Mouse (Mus musculus): ENCODE data around the gene Olfr516. TPM values are rescaled to one million over a fixed set of nuclear protein-coding genes. Genes with fewer than 3 reads are reported as not detected.

Gene Olfr516
- polyA plus RNA-seq (2014; fragmentation: Illumina TruSeq; extraction: RNeasy Lipid Tissue Mini Kit (QIAGEN cat#74804); ENCODE audit: insufficient read depth, low read depth, low replicate concordance): not detected

GRCm38 (mm10) chr7:108850429-108850828 lies at the start of gene Olfr516:
Olfr516 (minus strand) TSS chr7:108850529.

GRCm38 (mm10) chr7:108894320-108894719 lies 44.0 kb upstream of the Olfr516 start, which contains the start of gene Olfr519:
Olfr519 (minus strand) TSS chr7:108894420.

GRCm38 (mm10) chr7:108884906-108885305 lies 34.6 kb upstream of the Olfr516 start, which contains the start of gene Olfr518:
Olfr518 (minus strand) TSS chr7:108885006.

GRCm38 (mm10) chr7:108872279-108872678 lies 21.9 kb upstream of the Olfr516 start, which contains the start of gene Olfr517:
Olfr517 (minus strand) TSS chr7:108872379.

GRCm38 (mm10) chr7:108825897-108826296 lies 24.4 kb downstream of the Olfr516 start, which contains the start of gene Olfr514:
Olfr514 (minus strand) TSS chr7:108825997.

Other genes starting within 250 kb of the Olfr516 start
- gene Olfr506, start 239.7 kb downstream of the Olfr516 start, polyA plus RNA-seq (2014; fragmentation: Illumina TruSeq; extraction: RNeasy Lipid Tissue Mini Kit (QIAGEN cat#74804); ENCODE audit: insufficient read depth, low read depth, low replicate concordance): not detected
- gene Olfr507, start 228.7 kb downstream of the Olfr516 start, polyA plus RNA-seq (2014; fragmentation: Illumina TruSeq; extraction: RNeasy Lipid Tissue Mini Kit (QIAGEN cat#74804); ENCODE audit: insufficient read depth, low read depth, low replicate concordance): not detected
- not detected for gene Olfr508, start 220.5 kb downstream of the Olfr516 start, polyA plus RNA-seq (2014; fragmentation: Illumina TruSeq; extraction: RNeasy Lipid Tissue Mini Kit (QIAGEN cat#74804); ENCODE audit: insufficient read depth, low read depth, low replicate concordance)
- not detected for gene Olfr509, start 198.6 kb downstream of the Olfr516 start, polyA plus RNA-seq (2014; fragmentation: Illumina TruSeq; extraction: RNeasy Lipid Tissue Mini Kit (QIAGEN cat#74804); ENCODE audit: insufficient read depth, low read depth, low replicate concordance)
- gene Olfr510, start 184.1 kb downstream of the Olfr516 start, polyA plus RNA-seq (2014; fragmentation: Illumina TruSeq; extraction: RNeasy Lipid Tissue Mini Kit (QIAGEN cat#74804); ENCODE audit: insufficient read depth, low read depth, low replicate concordance): not detected
- not detected for gene Olfr512, start 137.2 kb downstream of the Olfr516 start, polyA plus RNA-seq (2014; fragmentation: Illumina TruSeq; extraction: RNeasy Lipid Tissue Mini Kit (QIAGEN cat#74804); ENCODE audit: insufficient read depth, low read depth, low replicate concordance)
- gene Olfr513, start 99.6 kb downstream of the Olfr516 start, polyA plus RNA-seq (2014; fragmentation: Illumina TruSeq; extraction: RNeasy Lipid Tissue Mini Kit (QIAGEN cat#74804); ENCODE audit: insufficient read depth, low read depth, low replicate concordance): not detected
- not detected for gene Olfr514, start 24.5 kb downstream of the Olfr516 start, polyA plus RNA-seq (2014; fragmentation: Illumina TruSeq; extraction: RNeasy Lipid Tissue Mini Kit (QIAGEN cat#74804); ENCODE audit: insufficient read depth, low read depth, low replicate concordance)
- gene Olfr517, start 21.9 kb upstream of the Olfr516 start, polyA plus RNA-seq (2014; fragmentation: Illumina TruSeq; extraction: RNeasy Lipid Tissue Mini Kit (QIAGEN cat#74804); ENCODE audit: insufficient read depth, low read depth, low replicate concordance): not detected
- gene Olfr518, start 34.5 kb upstream of the Olfr516 start, polyA plus RNA-seq (2014; fragmentation: Illumina TruSeq; extraction: RNeasy Lipid Tissue Mini Kit (QIAGEN cat#74804); ENCODE audit: insufficient read depth, low read depth, low replicate concordance): not detected
- gene Olfr519, start 43.9 kb upstream of the Olfr516 start, polyA plus RNA-seq (2014; fragmentation: Illumina TruSeq; extraction: RNeasy Lipid Tissue Mini Kit (QIAGEN cat#74804); ENCODE audit: insufficient read depth, low read depth, low replicate concordance): not detected
- 0.45 TPM for gene Nlrp10, start 79.6 kb upstream of the Olfr516 start, polyA plus RNA-seq (2014; fragmentation: Illumina TruSeq; extraction: RNeasy Lipid Tissue Mini Kit (QIAGEN cat#74804); ENCODE audit: insufficient read depth, low read depth, low replicate concordance)
- 107 TPM for gene Eif3f, start 83.9 kb upstream of the Olfr516 start, polyA plus RNA-seq (2014; fragmentation: Illumina TruSeq; extraction: RNeasy Lipid Tissue Mini Kit (QIAGEN cat#74804); ENCODE audit: insufficient read depth, low read depth, low replicate concordance)
- gene Tub, start 99.8 kb upstream of the Olfr516 start, polyA plus RNA-seq (2014; fragmentation: Illumina TruSeq; extraction: RNeasy Lipid Tissue Mini Kit (QIAGEN cat#74804); ENCODE audit: insufficient read depth, low read depth, low replicate concordance): 0.15 TPM
- gene Ric3, start 232.8 kb upstream of the Olfr516 start, polyA plus RNA-seq (2014; fragmentation: Illumina TruSeq; extraction: RNeasy Lipid Tissue Mini Kit (QIAGEN cat#74804); ENCODE audit: insufficient read depth, low read depth, low replicate concordance): 1.0 TPM